Mouse (Mus musculus) c-Kit-positive CD71-positive TER-119-positive erythroid progenitor cells, embryonic 14.5 days (primary cell): Measurements from ENCODE around the gene Ift81.

ENCODE experiments used
- DNase-seq: peaks from one replicate; pipeline ENCODE4 v3.0.0-alpha.2; 2013; ENCODE audit warnings: low spot score

Ift81 gene

GRCm38 (mm10) chr5:122547810-122548209, 66.5 kb downstream of the Ift81 start:
- DNase-seq: no peak

- no peak for DNase-seq
Measured at GRCm38 (mm10) chr5:122547251-122547714, 67.0 kb downstream of the Ift81 start.

GRCm38 (mm10) chr5:122543392-122543791, 70.9 kb downstream of the Ift81 start:
- DNase-seq: no peak

- DNase-seq: no peak
Measured at GRCm38 (mm10) chr5:122541871-122542270, 72.4 kb downstream of the Ift81 start.

- no peak for DNase-seq
Measured at GRCm38 (mm10) chr5:122538077-122538476, 76.2 kb downstream of the Ift81 start.

- no peak for DNase-seq
Measured at GRCm38 (mm10) chr5:122537654-122538053, 76.7 kb downstream of the Ift81 start.

GRCm38 (mm10) chr5:122533884-122534283, 80.4 kb downstream of the Ift81 start:
- DNase-seq: no peak

GRCm38 (mm10) chr5:122529913-122530604, 84.3 kb downstream of the Ift81 start:
- no peak for DNase-seq

- no peak for DNase-seq
Measured at GRCm38 (mm10) chr5:122529316-122529715, 85.0 kb downstream of the Ift81 start.

- no peak for DNase-seq
Measured at GRCm38 (mm10) chr5:122528591-122528990, 85.7 kb downstream of the Ift81 start.

GRCm38 (mm10) chr5:122527761-122528160, 86.6 kb downstream of the Ift81 start:
- DNase-seq: no peak

GRCm38 (mm10) chr5:122526878-122527730, 87.2 kb downstream of the Ift81 start:
- DNase-seq: no peak

- no peak for DNase-seq
Measured at GRCm38 (mm10) chr5:122526405-122526804, 87.9 kb downstream of the Ift81 start.

GRCm38 (mm10) chr5:122525238-122525931, 88.9 kb downstream of the Ift81 start:
- DNase-seq: no peak

- DNase-seq: no peak
Measured at GRCm38 (mm10) chr5:122524854-122525237, 89.5 kb downstream of the Ift81 start.

- DNase-seq: no peak
Measured at GRCm38 (mm10) chr5:122524244-122524643, 90.1 kb downstream of the Ift81 start.

- DNase-seq: no peak
Measured at GRCm38 (mm10) chr5:122521130-122521473, 93.2 kb downstream of the Ift81 start.

GRCm38 (mm10) chr5:122520254-122521129, 93.8 kb downstream of the Ift81 start:
- no peak for DNase-seq

- DNase-seq: no peak
Measured at GRCm38 (mm10) chr5:122519043-122519660, 95.2 kb downstream of the Ift81 start.

GRCm38 (mm10) chr5:122518247-122518646, 96.1 kb downstream of the Ift81 start:
- DNase-seq: no peak

- no peak for DNase-seq
Measured at GRCm38 (mm10) chr5:122516901-122517300, 97.4 kb downstream of the Ift81 start.
